Mouse (Mus musculus) heart, postnatal 36 days (tissue): ENCODE results near the gene Adrb1. TPM values are rescaled to one million over a fixed set of nuclear protein-coding genes. Genes with fewer than 3 reads are reported as not detected.

Experiments used
- DNase-seq, 2 experiments: peaks; one replicate each; pipeline ENCODE4 v3.0.0; 2021 to 2022
- intact Hi-C: fragments of 180-260 bp; cut with DNase I; formaldehyde crosslinking; loops from one replicate; pipeline ENCODE4 v1.15.1; 2025
- total RNA-seq, 2 experiments: library from RNA; stranded (reverse); gene quantifications; 2 replicates each; pipeline ENCODE4 v1.2.3; 2021

Adrb1 gene
- total RNA-seq, 2 experiments from 2014 or later: 22.5 to 27.4 TPM

DNA sequence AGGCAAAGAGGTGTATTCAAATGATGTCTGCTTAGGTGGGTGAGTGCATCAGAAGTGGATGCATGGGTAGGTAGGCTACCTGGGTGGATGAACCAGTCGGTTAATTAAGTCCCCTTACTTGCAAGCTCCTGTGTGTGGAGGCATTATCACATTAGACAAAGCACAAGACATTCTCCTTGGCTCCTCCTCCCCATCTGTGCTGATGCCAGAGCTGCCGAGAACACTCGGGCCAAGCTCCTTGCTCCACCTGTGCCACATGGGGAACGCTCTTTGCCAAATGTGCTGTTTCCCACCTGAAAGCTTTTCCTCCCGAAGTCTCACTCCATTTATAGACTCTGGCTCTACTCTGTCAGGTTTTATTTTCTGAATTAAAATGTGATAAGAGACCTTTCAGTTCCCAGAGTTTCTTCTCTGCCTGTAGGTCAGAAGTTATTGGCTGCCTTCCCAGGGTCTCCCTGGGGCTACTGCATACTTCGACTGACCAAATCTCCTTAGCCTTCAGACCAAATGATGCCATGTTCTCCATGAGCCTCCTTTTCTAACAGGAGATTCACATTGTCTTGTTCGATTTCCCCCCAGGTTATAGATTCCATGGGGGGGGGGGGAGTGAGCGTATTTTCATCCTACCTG is 20.5 kb upstream of the Adrb1 start:
- no peak for DNase-seq
- intact Hi-C loops: loop anchor here (2.0 kb wide), 1 partner anchor 15 kb away; no protein-coding TSS in a partner anchor

DNA sequence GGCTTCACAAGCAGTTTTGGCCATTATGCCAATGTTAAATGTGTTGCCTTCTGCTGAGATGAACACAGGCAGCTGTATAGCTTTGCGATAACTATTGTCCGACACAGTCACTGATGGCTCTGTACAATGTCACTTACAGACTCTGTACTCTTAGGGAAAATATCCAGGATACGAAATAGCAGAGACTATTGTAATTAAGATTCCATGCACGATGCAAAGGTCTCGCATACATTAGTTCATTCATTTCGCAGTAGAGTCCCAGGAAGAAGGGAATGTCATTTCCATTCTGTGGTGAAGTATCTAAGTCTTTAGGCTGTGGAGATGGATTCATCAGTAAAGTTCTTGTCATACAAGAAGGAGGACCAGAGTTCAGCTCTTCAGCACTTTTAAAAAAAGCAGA is 20.0 kb upstream of the Adrb1 start:
- no peak for DNase-seq
- intact Hi-C loops: loop anchor here (2.0 kb wide), 1 partner anchor 15 kb away; no protein-coding TSS in a partner anchor

DNA sequence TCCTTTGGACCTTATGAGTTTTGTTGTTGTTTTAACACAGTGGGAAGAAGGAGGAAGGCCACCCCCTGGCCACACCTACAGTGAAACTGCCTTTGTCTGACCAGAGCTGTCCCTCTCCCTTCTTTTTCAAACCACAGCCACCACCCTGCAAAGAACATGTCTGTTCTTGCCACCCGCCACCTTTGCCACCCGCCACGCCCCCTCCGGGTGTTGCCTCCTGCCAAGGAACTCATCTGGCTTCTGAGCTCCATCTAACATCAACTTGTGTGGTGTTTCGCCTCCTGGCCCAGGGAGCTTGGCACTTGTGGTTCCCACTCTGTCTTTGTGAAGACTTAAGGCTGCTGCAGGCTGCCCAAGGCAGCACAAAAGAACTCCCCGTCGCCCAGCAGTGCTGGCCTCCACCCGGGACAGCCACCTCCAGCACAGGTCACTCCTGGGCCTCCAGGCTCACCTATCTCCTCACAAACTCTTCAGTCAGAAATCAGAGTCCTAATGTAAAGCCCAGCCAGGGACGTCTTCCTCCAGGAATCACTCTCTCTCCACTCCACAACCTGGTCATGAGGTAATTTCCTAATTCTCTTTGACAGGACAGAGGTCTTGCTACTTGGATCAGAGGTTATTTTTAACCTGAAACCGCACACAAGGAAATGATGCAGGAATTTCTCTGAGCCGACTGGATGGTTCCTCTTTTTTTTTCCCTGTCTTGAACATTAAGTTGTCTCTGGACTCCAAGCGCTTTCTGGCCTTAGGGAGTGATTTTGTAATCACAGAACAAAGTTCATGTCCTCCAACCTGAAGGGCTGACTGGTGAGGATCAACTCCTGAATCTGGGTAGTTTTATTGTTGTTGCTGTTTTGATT is 18.5 kb upstream of the Adrb1 start:
- no peak for DNase-seq
- intact Hi-C loops: loop anchor here (2.0 kb wide), 1 partner anchor 13 kb away; no protein-coding TSS in a partner anchor

DNA sequence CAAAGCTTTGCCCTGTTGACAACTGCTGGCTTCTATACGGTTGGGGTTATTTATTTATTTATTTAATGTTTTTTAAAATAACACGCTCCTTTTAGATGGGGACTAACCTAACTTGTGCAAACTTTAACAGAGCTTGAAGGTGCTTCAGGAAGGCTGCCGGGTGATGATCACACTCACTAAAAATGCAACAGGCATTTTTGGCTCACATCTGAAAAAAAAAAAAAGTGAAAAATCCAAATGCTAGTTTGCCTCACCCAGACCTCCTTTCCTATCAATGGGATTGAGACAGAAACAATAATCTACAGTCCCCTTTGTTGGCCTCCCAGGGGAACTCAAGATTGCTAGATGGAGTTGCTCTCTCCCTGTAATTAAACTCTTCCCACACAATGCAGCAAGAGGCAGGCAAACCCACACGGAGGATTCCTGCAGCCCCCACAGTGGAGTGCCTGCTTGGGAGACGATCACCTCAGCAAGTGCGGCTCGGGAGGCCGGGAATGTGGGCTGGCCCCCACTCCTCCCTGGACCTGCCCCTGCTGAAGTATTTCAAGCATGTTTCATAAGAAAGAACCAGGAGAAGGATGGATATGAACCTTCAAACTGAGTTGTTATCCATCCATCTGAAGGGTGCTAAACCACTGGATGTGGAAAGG is 16.8 kb upstream of the Adrb1 start:
- intact Hi-C loops: no loop called here
- no peak for DNase-seq

DNA sequence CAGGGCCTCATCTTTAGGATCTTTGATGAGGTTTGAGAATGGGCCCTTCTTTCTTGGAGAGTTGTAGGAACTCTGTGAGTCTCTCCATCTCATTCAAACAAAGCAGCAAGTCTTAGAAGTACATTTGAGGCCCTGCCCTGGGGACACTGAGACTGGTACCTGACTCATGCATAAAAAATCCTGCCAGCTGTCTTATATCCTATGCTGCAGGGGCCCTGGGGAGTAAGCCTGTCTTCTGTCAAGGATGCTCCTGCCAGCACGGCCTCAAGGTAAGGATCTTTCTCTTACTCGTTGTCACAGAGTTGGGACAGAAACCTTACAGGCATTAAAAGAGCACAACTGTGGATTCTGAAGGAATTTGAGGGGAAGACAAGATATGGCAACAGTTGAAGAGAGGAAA is 13.2 kb upstream of the Adrb1 start:
- no peak for DNase-seq
- intact Hi-C loops: no loop called here

DNA sequence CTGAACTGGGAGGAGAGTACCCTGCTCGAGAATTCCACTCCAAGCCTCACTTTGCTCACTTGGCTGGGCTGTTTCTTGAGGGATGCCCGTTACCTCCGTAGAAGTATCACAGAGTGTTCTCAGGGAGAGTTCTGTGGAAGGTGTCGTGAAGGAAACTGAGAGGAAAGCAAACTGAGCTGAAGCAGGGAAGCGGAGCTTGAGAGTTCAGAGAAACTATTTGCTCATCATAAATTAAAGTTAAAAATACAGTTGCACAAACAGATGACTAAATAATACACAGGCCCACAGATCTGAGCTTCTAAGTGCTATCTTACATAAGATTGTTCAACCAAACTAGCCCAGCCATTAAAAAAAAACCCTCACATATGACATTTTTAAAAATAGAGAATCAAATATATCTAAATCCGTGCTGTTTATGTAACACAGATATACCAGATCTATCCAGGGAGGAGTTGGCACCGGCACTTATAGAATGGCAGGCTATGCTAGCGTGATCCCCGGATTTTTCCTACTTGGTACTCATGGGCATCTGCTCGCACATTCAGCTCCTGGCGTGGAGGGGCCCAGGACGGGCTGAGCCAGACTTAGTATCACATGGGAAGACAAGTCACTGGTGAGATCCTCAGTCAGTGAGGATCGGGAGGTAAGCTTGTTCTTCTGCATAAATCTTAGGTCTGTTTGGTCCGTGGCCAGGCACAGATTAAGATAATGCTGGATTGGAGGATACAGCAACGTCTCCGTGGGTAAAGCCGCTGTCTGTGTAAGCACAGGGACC is 11.7 kb upstream of the Adrb1 start:
- intact Hi-C loops: no loop called here

DNA sequence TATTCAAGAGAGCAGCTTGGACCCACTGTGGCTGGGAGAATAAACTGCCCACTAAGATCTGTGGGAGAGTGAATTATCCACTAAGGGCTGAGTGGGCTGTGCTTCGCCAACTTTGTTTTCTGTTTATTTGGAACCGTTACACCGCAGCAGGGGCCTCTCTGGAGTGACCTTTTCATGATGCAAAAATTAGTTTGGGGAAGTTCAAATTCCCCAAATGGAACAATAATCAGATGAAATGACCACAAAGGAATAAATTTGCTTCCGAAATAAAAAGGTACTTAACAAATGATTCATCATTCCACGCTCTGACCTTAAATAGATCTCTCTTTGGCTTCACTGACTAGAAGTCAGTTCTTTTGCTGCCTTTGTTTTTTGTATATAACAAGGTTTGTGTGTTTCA is 8.4 kb upstream of the Adrb1 start:
- no peak for DNase-seq
- intact Hi-C loops: no loop called here

More for the DNA sequence above, 11.7 kb upstream of the Adrb1 start:
- DNase-seq: no peak

DNA sequence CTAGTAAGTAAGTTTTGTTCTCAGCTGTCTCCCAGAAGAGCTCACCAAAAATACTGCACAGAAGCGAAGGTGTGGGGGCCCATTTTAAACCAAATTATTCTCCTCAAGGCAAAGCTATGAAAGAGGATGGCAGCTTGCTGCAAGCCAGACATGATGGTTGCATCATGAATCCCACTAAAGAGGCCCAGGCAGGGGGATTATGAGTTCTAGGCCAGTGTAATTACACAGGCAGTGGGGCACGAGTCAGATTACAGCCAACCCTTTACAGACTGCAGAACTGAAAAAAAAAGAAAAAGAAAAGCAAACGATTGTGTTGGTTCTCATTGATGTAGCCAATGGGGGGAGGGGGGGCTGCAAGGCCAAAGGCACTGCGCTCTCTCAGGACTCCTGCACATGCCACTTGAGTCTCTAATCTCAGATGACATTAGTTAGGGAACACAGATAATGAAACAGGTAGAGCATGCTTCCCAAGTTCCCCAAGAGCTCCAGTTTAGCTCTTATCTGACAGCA is 7.3 kb upstream of the Adrb1 start:
- no peak for DNase-seq
- intact Hi-C loops: no loop called here

DNA sequence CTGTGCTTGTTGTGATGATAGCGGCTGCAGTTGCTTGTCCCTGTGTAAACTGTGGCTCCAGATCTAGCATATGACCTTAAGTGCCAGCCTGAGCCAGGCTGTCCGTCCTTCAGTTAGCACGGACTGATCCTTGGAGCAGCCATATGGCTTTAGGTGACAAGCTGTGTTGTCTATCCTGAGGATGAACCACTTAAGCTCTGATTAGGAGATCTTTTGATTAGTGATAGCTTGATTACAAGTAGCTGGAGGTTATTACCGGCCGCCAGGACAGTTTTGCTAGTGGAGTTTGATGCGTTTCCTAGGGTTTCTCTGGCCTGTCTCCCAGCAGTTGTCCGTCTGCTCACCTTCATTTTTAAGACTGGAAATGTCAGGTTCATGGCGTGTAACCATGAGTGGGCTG is 4.0 kb upstream of the Adrb1 start:
- intact Hi-C loops: no loop called here
- DNase-seq: no peak

DNA sequence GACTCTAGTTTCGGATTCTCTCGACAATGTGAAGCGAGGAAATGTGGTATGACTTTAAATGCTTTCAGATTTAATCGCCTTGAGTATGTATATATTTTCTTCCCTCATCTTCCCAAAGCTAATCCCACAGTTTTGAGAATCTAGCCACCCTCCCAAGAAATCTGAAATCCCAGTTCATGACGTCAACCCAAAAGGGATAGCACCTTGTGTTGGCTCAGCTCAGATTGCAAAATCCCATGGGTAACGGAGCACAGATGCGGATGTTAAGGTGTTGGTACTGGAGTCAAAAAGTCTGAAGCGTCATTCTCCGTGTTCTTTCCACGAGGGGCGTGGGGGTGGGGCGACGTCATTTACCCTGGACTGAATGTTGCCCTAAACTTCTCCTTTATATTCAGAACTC is 1.1 kb upstream of the Adrb1 start:
- intact Hi-C loops: loop anchor here (5.0 kb wide), 4 partner anchors 44 to 299 kb away; no protein-coding TSS in a partner anchor

DNA sequence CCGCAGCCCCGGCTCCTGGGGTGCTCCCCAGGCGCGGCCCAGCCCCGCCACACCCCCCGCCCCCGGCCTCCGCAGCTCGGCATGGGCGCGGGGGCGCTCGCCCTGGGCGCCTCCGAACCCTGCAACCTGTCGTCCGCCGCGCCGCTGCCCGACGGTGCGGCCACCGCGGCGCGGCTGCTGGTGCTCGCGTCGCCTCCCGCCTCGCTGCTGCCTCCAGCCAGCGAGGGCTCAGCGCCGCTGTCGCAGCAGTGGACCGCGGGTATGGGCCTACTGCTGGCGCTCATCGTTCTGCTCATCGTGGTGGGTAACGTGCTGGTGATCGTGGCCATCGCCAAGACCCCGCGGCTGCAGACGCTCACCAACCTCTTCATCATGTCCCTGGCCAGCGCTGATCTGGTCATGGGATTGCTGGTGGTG is 300 bp downstream of the Adrb1 start:
- DNase-seq: no peak
- intact Hi-C loops: loop anchor here (2.0 to 5.0 kb wide), 7 partner anchors 23 to 300 kb away; no protein-coding TSS in a partner anchor

More for the DNA sequence above, 1.1 kb upstream of the Adrb1 start:
- DNase-seq: no peak

DNA sequence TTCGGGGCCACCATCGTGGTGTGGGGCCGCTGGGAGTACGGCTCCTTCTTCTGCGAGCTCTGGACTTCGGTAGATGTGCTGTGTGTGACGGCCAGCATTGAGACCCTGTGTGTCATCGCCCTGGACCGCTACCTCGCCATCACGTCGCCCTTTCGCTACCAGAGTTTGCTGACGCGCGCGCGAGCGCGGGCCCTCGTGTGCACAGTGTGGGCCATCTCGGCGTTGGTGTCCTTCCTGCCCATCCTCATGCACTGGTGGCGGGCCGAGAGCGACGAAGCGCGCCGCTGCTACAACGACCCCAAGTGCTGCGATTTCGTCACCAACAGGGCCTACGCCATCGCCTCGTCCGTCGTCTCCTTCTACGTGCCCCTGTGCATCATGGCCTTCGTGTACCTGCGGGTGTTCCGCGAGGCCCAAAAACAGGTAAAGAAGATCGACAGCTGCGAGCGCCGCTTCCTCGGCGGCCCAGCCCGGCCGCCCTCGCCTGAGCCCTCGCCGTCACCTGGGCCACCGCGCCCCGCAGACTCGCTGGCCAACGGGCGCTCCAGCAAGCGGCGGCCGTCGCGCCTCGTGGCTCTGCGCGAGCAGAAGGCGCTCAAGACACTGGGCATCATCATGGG is 822 bp downstream of the Adrb1 start:
- peak in 1 of 2 experiments; percentile 66 for DNase-seq
- intact Hi-C loops: loop anchor here (2.0 to 5.0 kb wide), 7 partner anchors 22 to 301 kb away; no protein-coding TSS in a partner anchor

DNA sequence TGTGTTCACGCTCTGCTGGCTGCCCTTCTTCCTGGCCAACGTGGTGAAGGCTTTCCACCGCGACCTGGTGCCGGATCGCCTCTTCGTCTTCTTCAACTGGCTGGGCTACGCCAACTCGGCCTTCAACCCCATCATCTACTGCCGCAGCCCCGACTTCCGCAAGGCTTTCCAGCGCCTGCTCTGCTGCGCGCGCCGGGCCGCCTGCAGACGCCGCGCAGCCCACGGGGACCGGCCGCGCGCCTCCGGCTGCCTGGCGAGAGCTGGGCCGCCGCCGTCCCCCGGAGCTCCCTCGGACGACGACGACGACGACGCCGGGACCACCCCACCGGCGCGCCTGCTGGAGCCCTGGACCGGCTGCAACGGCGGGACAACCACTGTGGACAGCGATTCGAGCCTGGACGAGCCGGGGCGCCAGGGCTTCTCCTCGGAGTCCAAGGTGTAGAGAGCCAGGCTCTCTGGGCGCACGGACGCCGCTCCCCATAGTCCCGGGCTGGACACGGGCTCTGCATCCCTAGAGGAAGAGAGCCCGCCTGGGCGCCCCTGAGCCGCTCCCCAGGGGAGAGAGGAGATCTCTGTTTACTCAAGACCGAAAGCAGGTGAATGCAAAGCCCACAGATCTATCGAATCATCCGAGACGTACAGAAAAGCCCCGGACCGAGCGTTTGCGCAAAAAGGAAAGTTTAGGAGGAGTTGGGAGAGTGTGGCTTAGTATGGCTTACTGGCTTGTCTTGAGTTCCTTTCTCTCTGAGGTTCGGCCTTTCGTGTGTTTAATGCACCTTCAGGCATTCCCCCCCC is 1.5 kb downstream of the Adrb1 start:
- DNase-seq: peak; percentile 64 to 78
- intact Hi-C loops: loop anchor here (2.0 to 5.0 kb wide), 7 partner anchors 21 to 301 kb away; no protein-coding TSS in a partner anchor

DNA sequence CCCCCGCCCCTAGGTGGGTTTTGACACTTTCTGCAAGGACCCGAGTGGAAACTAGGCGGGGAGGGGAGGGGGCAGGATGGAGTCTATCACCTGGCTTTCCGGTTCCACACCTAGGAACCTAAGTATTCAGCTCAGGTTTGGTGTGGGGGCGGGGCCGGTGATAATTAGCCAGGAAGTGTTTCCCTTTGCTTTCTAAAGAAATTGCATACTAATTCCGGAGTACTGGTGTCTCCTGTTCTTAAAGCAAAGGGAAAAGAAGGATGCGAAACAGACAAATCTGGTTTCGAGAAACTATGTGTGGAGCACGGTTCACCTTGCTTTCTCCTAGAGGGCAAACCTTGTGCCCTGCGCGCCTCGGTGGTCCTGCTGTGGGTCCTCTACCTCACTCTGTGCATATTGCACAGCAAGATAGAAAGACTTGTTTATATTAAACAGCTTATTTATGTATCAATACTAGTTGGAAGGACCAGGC is 2.2 kb downstream of the Adrb1 start:
- intact Hi-C loops: loop anchor here (5.0 kb wide), 4 partner anchors 47 to 302 kb away; no protein-coding TSS in a partner anchor
- DNase-seq: peak in 1 of 2 experiments; percentile 43

DNA sequence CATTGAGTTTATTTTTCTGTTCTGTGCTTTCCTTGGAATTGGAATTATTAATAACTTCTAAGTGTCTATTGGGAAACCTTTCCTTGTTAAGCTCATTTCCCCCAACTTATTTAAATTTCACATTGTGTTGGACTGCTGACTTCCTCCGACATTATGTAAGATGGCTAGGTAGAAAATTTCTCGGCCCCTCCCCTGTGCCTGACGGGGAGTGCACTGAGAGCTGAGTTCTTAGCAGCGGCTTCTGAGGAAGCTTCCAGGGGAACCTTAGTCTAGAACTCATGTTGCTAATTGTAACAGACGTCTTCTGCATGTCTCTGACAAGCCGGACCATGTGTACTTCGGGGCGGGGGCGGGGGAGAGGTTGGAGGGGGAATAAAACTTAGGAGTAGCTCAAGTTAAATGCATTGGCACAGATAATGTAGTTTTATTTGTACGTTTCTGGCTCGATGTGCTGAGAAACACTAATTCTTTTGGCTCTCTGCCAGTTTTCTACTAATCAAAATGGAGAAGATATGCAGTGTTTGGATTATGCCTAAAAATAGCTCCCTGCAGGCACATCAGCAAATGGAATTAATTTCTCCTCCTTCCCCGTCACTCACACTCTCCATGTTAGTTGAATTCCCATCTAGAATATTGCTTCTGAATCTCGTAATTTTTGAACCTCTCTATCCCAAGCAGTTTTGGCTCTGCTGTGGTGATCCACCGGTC is 5.3 kb downstream of the Adrb1 start:
- no peak for DNase-seq
- intact Hi-C loops: no loop called here

DNA sequence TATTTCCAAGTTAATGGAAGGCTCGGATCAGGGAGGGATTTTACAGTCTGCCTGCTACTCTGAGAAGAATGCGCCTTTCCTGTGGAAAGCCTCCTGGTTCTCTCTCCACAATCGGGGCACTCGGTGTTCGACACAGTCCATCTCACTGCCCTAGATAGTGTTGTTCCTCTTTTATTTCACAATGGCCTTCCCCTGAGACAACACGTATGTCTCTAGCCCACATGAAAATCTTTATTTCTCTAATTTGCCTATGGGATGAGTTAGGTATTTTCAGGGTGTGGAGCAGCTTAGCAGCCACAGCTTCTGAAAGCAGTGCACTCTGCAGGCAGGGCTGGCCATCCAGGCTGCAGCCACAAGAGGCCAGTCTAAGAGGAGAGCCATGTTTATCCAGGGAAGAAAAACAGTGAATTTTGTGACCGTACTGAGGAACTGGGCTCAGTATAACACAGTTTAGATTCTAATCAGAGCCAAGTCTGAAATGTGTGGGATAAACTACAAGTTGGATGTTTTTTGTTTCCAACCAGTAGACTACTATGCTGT is 12.1 kb downstream of the Adrb1 start:
- DNase-seq: no peak
- intact Hi-C loops: no loop called here

DNA sequence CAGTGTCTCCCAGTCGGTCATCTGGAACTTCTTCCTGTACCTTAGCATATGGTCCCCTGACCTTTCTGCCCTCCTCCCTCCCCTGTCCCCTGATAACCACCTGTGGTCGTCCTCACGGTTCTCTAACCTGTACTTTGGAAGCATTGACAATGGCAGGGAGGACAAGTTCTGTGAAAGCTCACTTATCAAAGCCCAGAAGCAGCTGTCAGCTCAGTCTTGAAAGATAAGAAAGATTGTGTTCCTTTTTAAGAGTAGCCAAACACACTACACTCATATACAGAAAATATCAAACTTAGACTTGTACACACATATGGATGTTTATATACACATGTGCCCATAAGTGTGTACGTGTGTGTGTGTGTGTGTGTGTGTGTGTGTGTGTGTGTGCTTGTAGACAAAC is 13.7 kb downstream of the Adrb1 start:
- no peak for DNase-seq
- intact Hi-C loops: no loop called here

DNA sequence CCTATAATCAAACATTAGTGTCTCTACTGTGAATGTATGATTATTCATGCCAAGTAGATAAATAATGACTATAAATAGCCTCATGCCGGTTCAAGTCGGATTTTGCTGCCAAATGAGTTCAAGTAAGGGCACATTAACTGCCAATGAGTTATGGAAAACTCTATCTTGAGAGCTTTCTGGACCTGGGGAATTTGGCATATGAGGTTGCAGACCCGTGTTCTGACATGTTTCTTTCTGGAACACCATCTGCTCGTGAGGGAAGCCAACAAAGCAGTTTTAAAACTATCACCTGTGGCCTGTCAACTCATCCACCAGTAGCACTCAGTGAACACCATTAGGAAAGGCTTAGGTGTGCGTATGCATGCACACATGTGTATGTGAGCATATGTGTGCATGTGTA is 14.3 kb downstream of the Adrb1 start:
- DNase-seq: no peak
- intact Hi-C loops: no loop called here
